Mouse (Mus musculus) erythroblast, embryonic 14.5 days (primary cell): Measurements from ENCODE around the gene Gnai1. TPM values are rescaled to one million over a fixed set of nuclear protein-coding genes. Genes with fewer than 3 reads are reported as not detected.
"Not testable (repeated sequence)": the region's sequence is repeated elsewhere in the genome, so short reads cannot be mapped to it uniquely, and the experiment has no call there.

Experiments used
- H3K27me3 ChIP-seq: 2 replicates; pipeline ENCODE4 v1.6.1; 2012; ENCODE audit warnings: inconsistent platforms; ENCODE audit not compliant: control insufficient read depth
- H3K36me3 ChIP-seq: 2 replicates; pipeline ENCODE4 v1.6.1; 2012; ENCODE audit warnings: mild to moderate bottlenecking, inconsistent platforms; ENCODE audit not compliant: control insufficient read depth
- H3K4me1 ChIP-seq: 2 replicates; pipeline ENCODE4 v1.6.1; 2012; ENCODE audit warnings: inconsistent platforms; ENCODE audit not compliant: control insufficient read depth
- H3K4me3 ChIP-seq: replicated peaks from 2 replicates; pipeline ENCODE3; 2012; ENCODE audit warnings: moderate library complexity, mild to moderate bottlenecking, inconsistent platforms
- H3K9me3 ChIP-seq: 2 replicates; pipeline ENCODE4 v1.6.1; 2012; ENCODE audit warnings: low read length, inconsistent platforms, mixed read lengths; ENCODE audit not compliant: control insufficient read depth
- GATA1 ChIP-seq: IDR thresholded peaks from 2 replicates; pipeline ENCODE4 v1.6.1; 2012; ENCODE audit warnings: low read length, inconsistent platforms, mixed read lengths
- TAL1 ChIP-seq: IDR thresholded peaks from 3 replicates; pipeline ENCODE4 v1.6.1; 2012; ENCODE audit warnings: low read length, inconsistent platforms, mixed read lengths
- polyA plus RNA-seq: library from polyadenylated mRNA; stranded (reverse); fragments of >175 nt; gene quantifications from 2 replicates; pipeline ENCODE4 v1.2.3, GENCODE M21; 2012

Gene Gnai1
- polyA plus RNA-seq, 1 experiment = not detected

DNA sequence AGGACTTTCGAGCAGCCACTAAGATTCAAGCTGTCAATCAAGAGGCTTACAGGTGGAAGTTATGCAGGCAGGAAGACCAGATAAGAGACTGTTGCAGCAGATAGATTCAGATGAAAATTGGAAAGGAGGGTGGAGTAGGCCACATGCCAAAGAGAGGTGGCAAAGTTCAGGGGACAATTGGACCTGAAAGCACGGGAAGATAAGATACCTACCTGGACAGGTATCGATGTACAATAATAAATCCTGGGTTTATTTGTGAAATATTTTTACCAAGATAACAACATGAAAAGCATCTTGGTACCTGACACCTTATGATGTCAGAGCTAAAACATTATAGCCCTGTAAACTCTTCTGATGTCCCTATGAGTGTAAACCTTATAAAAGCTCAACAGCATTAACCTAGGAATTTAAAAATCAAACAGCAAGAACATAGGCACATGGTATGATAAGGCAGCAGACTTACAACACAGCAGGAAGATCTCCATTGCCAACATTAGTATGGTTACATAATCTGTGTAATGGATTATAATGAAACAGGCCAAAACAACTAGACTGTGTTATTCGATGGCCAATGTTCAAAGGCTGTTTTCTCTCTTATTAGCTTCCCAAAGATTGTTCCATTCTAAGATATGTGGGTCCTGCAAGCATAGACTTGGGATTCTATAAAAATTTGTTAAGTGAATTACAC is 16.6 kb downstream of the Gnai1 start:
- TF ChIP-seq GATA1 = no peak
- no peak for TF ChIP-seq TAL1
- H3K36me3 ChIP-seq = no peaks in the 10 kb centered on the region

DNA sequence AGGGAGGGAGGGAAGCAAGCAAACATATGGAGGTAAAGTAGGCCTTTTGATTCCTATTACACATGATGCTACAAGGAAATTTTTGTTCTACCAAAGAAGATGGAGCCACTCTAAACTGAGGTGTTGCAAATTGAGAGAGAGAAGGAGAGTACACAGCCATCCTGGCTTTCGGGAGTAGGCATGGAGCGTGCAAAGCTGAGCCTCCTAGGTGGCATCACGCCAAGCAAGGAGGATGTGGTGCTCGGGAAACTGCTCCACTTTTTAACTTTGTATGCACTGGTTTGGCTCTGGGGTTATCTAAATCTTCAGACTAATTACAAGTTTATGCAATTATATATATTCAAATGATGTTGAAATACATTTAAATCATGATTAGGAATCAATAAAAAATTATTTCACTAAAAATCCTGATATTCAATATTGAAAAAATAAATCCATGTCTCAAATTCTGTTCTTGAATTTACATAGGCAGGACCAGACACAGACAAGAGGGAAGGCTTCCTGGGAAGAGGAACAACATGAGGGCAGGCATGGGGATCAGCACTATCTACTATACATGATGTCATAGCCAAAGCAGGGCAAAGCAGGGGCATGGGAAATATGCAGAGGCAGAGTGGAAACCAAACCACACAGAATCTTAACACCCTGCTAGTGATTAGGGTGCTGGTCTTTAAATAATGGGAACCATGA is 17.2 kb downstream of the Gnai1 start:
- no peak for TF ChIP-seq TAL1
- no peak for TF ChIP-seq GATA1
- Histone ChIP-seq H3K4me1 (no peaks in the 10 kb centered on the region), H3K9me3 (peaks cover 9% of the 10 kb centered on the region), H3K27me3 (no peaks in the 10 kb centered on the region), H3K4me3 (no peak overlapping the region), H3K36me3 (no peaks in the 10 kb centered on the region)

More for the DNA sequence above, 16.6 kb downstream of the Gnai1 start:
- H3K4me3 ChIP-seq = no peak overlapping the region
- H3K4me1 ChIP-seq = no peaks in the 10 kb centered on the region
- H3K27me3 ChIP-seq = no peaks in the 10 kb centered on the region
- H3K9me3 ChIP-seq = peaks cover 9% of the 10 kb centered on the region

DNA sequence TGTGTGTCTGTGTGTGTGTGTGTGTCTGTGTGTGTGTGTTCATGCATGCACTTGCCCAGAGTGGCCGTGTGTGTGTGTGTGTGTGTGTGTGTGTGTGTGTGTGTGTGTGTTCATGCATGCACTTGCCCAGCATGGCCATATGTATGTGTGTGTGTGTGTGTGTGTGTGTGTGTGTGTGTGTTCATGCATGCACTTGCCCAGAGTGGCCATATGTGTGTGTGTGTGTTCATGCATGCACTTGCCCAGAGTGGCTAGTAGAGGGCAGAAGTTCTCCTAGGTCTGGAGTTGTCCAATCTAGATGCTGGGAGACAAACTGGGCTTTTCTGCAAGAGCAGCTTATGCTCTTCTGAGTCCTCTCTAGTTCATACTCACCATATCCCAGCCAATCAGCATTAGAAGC is 18.3 kb downstream of the Gnai1 start:
- not testable (repeated sequence) for H3K27me3 ChIP-seq, H3K4me1 ChIP-seq, H3K4me3 ChIP-seq, H3K9me3 ChIP-seq, H3K36me3 ChIP-seq

DNA sequence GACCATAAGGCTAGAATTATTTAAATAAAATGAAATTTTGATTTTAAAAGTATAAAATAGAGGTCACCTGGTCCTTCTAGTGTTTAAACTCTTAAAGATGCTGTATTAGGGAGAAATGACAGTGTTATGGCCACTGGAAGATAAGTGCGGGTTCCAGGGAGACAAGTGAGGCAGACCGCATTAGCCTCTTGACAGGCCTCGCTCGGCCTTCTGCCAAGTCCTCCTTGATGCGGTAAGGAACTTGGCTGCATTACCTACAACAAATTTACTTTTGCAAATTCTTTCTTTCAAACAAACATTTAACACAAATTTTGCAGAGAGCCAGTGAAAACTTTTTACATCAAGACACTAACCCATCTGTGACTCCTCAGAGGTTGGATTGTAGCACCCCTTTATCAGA is 27.9 kb downstream of the Gnai1 start:
- Histone ChIP-seq H3K27me3 (no peaks in the 10 kb centered on the region), H3K9me3 (no peaks in the 10 kb centered on the region; the same call in 1 of the 2 replicates), H3K36me3 (no peaks in the 10 kb centered on the region), H3K4me1 (no peaks in the 10 kb centered on the region), H3K4me3 (no peak overlapping the region)
- TF ChIP-seq TAL1 = no peak
- no peak for TF ChIP-seq GATA1

DNA sequence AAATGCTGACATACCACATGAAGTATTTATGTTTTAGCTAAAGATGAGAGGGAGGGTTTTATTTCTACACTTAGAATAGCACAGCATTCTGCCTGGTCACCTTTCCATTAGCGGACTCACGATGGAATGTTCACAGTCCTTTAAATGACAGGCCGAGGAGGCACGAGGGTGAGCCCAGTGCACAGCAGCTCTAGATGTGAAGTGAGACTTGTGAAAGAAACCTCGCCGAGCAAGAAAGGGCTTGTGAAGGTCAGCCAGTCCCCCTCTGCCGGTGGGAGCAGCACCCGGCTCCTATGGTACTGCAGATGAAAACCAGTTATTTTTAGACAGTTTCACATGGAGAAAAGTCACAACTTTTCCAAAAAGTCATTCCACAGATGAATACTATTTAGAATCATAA is 29.4 kb downstream of the Gnai1 start:
- TF ChIP-seq GATA1 (no peak), TAL1 (no peak)
- no peaks in the 10 kb centered on the region for H3K4me1 ChIP-seq
- no peak overlapping the region for H3K4me3 ChIP-seq
- no peaks in the 10 kb centered on the region for H3K36me3 ChIP-seq
- no peaks in the 10 kb centered on the region; the same call in 1 of the 2 replicates for H3K9me3 ChIP-seq
- H3K27me3 ChIP-seq = no peaks in the 10 kb centered on the region

DNA sequence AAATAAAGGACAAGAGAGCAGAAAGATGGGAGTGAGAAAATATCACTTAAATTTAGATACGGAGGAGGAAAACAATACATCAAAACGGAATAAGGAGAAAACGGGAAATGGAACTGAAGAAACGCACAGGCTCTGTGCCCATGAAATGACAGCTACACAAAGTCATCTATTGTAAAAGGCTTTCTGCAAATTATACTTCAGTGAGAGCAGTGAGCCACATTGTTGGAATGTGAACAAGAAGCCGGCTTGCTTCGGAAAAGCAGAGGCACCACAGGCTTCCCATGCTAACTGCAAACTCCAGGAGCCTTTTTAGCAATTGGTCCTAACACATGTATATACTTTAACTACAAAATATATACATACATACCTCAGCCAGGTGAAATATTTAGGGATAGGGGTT is 34.0 kb downstream of the Gnai1 start:
- TF ChIP-seq GATA1 = no peak
- no peak for TF ChIP-seq TAL1
- Histone ChIP-seq H3K27me3 (no peaks in the 10 kb centered on the region), H3K9me3 (no peaks in the 10 kb centered on the region), H3K4me3 (no peak overlapping the region), H3K36me3 (no peaks in the 10 kb centered on the region), H3K4me1 (no peaks in the 10 kb centered on the region)

DNA sequence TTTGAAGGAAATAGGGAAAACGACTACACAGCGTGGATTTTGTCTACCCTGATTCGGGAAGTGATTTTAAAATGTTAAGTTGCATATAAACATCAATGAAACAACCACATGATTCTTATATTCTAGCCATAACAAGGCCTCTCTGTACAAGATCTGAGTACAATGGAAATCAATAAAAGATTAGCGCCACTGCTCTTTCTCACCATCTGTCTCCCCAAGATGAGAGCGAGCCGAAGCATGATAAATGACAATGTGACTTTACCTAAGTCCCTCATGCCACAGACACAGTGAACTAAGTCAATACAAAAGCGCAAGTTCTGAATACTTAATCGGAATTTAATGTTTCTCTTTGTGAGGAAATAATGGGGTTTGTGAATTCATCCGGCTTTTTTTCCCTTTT is 36.6 kb downstream of the Gnai1 start:
- H3K4me1 ChIP-seq = no peaks in the 10 kb centered on the region
- no peaks in the 10 kb centered on the region for H3K36me3 ChIP-seq
- no peaks in the 10 kb centered on the region for H3K9me3 ChIP-seq
- H3K27me3 ChIP-seq = no peaks in the 10 kb centered on the region
- TF ChIP-seq TAL1 (no peak), GATA1 (no peak)
- H3K4me3 ChIP-seq = no peak overlapping the region

DNA sequence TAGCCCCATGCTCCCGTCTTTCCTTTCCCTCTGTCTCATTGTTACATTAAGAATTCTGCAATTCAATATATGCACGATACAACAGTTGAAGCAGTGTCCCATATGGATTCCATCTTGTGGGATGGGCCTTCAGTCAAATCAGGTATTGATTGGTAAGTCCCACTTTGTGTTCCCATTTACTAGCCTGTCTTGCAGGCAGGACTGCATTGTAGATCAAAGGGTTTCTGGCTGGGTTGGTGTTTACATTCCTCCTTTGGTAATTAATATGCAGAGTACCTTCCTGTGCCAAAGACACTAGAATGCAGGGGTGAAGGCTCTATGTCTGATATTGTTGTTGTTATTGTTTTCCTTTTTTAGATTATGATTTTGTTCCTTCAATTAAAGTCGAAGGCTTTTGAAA is 38.5 kb downstream of the Gnai1 start:
- no peaks in the 10 kb centered on the region for H3K27me3 ChIP-seq
- H3K36me3 ChIP-seq = no peaks in the 10 kb centered on the region
- TF ChIP-seq GATA1 (no peak), TAL1 (no peak)
- no peaks in the 10 kb centered on the region for H3K4me1 ChIP-seq
- no peak overlapping the region for H3K4me3 ChIP-seq
- H3K9me3 ChIP-seq = no peaks in the 10 kb centered on the region

DNA sequence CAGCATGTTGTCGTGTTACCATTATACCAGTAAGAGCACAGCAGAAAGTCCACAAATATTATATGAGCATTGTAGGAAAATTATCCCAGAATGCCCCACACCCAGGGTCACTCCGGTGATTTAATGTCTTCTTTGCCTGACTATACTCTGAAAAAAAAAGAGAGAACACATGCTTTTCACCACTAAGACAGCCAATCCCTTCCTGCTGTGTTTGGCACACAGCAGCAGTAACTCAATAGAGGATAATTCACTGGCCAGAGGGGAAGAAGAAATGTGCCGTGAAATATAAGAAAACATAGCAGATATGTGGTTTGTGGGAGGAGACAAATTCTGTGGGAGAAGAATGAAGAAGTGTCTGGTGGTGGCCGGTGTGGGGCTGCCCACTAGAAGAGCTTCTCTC is 41.3 kb downstream of the Gnai1 start:
- peaks cover 2% of the 10 kb centered on the region; the same call in 1 of the 2 replicates for H3K9me3 ChIP-seq
- no peak overlapping the region for H3K4me3 ChIP-seq
- no peaks in the 10 kb centered on the region for H3K36me3 ChIP-seq
- no peak for TF ChIP-seq GATA1
- TF ChIP-seq TAL1 = no peak
- no peaks in the 10 kb centered on the region for H3K4me1 ChIP-seq
- no peaks in the 10 kb centered on the region for H3K27me3 ChIP-seq
